Mouse (Mus musculus): Measurements from ENCODE around the gene Rnf220.

DNA sequence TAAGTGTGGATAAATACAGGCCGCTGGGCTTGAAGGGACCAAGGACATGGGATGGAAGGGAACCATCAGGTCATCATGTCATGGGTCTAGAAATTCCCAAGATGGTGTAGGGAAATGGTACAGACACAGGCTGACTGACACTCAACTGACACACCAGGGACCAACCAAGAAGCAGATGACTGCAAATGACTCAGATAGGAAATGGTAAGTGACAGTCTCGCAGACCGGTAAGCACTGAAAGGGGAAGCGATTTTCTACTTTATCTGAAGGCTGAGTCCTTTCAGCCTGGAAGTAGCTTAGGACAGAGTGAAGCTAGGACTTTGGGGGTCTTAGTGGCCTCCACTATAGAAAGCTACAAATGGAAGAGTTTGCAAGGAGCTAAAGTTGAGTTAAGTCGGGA, 155.6 kb downstream of the Rnf220 start:
- TF ChIP-seq EP300 (IDR thresholded peaks at IDR 0.05; ENCODE audit: low read depth): no peak
- TF ChIP-seq CTCF (IDR thresholded peaks at IDR 0.05; ENCODE audit: low read depth): no peak
